Mouse (Mus musculus): Measurements from ENCODE around the gene Hdgfl3.

- no peak for TF ChIP-seq CTCF (IDR thresholded peaks at IDR 0.05; ENCODE audit: low read depth, low read length)
- TF ChIP-seq GATA1 (IDR thresholded peaks at IDR 0.05; ENCODE audit: borderline replicate concordance, low read length) = no peak
- no peak for TF ChIP-seq TAL1 (conservative IDR thresholded peaks at IDR 0.05; ENCODE audit: low read depth, low read length)
Measured at GRCm38 (mm10) chr7:81851706-81852105, 82.6 kb downstream of the Hdgfl3 start.

Measured in G1E (cell line).